Mouse (Mus musculus): ENCODE data around the gene Vmn1r215. TPM values are rescaled to one million over a fixed set of nuclear protein-coding genes. Genes with fewer than 3 reads are reported as not detected.
"Not testable (repeated sequence)": the region's sequence is repeated elsewhere in the genome, so short reads cannot be mapped to it uniquely, and the experiment has no call there.

Gene Vmn1r215
- total RNA-seq (2021) (not detected), polyA plus RNA-seq (2012; rRNA removed) (not detected in 2 replicates)
- long read RNA-seq: 0 reads

DNA sequence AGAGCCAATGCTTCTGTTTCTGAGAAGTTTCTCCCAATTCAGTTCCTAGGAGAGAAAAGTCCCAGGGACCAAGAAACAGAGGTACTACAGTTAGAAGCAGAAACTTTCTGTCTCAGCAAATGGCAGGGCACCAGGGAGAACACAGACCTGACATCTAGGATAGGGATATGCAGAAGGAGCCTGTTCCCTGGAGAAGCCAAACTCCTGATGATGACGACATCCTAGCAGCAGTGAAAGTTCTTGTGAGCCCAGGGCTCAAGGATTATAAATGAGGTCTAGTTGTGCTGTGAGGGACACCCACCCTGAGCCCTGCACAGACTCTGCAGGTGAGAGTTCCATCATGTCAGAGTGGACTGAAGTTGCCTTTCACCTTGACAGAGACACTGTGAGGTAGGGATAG lies at the start of gene Vmn1r215:
Gene Vmn1r215, plus strand, starts transcription at position 301 of the 400 bp plus-strand sequence.
- no peak for DNase-seq

DNA sequence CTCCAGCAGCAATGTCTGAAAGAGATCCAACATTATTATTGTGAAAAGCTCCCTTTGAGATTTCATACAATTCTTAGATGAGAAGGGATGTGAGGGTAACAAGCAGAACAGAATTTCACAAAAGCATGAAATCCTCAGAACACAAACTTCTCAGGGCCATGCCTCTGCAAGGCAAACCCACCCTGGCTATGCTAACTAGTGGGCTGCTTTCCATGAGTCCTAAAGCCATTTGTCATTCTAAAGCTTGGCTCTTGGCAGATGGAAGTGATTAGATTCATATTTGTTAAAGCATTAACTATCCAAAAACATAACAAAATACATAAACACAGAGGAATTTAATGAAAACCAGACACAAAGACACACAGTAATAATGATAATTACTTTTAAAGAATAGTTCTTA lies 49.7 kb upstream of the Vmn1r215 start:
- no peak for DNase-seq

DNA sequence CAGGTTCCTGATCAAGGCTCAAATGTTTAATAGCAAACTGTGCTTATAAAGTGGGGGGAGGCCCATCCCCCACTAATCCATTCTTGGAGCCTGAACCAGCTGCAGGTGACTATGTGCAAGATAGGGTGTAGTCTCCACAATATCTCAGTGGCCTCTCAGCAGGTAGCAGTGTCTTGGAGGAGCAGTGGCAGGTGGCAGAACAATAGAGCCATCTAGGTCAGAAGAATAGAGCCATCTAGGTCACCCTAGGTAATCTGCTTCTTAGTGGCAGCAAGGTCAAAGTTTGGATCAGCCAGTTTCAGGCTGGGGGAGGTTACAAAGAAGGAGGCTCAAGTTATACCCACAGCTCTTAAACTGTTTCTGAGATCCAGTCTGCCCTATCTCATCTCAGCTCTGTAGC lies 43.0 kb upstream of the Vmn1r215 start:
- DNase-seq: no peak

DNA sequence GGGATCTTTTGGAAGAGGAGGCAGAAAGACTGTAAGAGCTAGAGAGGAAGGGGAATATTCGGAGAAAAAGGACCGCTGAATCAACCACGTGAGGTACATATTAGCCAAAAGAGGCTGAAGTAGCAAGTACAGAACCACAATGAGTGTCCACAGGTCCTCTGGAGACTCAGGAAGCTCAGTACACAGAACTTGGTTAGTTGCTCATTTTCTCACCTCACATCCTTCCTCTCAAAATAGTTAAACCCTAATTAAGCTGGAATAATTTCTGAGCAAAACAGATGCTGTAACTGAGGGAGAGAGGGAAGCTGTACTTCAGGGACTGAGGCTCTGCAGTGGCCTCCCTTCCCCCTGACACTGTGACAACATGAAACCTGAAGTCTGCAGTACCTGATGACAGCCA lies 37.7 kb upstream of the Vmn1r215 start, which contains the start of gene Vmn1r214:
Gene Vmn1r214, plus strand, starts transcription at position 301 of the 400 bp plus-strand sequence.
- no peak for DNase-seq

DNA sequence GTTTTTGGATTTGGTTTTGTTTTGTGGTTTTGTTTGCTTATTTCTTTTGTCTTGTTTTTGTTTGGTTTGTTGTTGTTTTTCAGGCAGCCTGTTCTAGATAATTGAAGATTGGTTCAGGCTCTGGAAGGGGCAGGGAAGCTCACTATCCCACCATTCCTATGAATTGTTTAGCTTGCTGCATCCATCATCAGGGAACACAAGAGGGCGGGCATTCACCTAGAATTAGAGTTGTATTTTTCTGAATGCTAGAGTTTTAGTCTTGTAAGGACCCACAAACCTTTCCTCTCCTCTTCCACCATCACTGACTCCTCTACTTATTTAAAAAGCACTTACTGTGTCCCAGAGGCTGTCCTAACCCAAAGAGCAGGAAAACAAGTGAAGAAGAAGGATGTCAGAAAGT lies 10.0 kb upstream of the Vmn1r215 start:
- DNase-seq: no peak

DNA sequence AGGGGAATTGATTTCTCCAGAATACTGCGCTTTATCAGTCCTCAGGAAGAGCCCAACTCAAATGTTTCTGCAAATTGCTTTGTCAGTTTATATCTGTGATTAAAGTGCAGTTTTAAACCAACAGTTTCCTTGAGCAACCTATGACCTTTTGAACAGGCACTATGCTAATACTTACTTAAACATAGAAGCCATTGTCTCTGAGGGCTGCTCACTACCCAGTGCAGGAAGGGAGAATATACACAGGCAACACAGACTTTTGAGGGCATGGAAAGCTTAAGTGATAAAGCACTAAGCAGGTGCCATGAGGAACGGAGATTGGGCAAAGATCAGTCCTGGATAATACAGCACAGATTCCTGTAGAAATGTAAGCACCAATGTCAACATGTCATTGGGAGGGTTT lies 1.5 kb downstream of the Vmn1r215 start:
- DNase-seq: no peak

DNA sequence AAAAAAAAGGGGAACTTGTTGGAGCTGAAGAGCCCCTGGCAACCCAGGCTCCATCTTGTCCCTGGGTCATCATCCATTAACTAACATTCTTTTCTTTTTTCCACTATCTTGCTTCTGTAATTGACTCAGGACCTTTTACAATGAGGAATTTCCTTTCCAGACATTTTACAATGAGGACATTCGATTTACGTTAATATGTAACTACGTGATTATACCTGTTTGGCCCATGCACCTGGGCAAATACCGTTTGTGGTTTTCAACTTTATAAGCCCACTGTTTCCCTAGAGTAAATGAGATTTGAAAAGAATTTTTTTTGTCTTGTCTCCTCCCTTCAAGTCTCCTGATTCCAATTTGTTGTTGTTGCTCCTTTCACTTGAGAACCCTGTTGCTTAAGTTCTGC lies 26.6 kb downstream of the Vmn1r215 start:
- no peak for DNase-seq

DNA sequence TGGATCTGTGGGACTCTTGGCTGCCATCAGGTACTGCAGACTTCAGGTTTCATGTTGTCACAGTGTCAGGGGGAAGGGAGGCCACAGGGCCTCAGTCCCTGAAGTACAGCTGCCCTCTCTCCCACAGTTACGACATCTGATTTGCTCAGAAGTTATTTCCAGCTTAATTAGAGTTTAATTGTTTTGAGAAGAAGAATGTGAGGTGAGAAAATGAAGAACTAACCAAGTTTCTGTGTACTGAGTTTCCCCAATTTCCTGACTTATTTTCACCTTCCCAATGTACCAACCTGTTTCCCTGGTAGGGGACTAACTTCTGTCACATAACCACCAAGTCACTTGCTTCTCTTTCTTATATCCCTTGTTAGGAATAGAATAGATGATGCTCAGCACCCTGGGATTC lies 50.3 kb downstream of the Vmn1r215 start, which contains the start of gene Vmn1r217:
Gene Vmn1r217, minus strand, starts transcription at position 101 of the 400 bp plus-strand sequence.
- DNase-seq: not testable (repeated sequence)

DNA sequence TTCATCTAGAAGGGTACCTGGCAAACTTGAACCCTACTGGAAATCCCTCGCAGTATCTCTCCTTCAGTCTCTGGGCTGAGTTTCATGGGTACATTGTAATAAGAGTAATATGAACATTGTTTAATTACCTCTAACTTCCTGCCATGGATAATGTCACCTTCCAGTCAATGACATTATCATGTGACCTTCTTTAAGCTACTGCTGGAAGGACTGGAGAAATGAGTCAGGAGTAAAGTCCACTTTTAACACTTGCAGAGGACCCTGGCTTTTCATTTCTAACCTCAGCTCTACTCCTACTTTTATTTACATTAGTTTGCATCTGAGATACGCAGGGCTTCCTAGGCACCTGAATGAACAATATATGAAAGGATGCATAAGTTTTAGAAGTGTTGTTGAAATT lies 52.8 kb downstream of the Vmn1r215 start:
- DNase-seq: no peak

Other genes with a start within 250 kb of the Vmn1r215 start
- gene Vmn1r210, start 236.7 kb upstream of the Vmn1r215 start, total RNA-seq (2021): not detected
- not detected in 2 replicates for gene Vmn1r210, start 236.7 kb upstream of the Vmn1r215 start, polyA plus RNA-seq (2012; rRNA removed)
- gene Vmn1r211, start 210.5 kb upstream of the Vmn1r215 start, total RNA-seq (2021): not detected
- not detected in 2 replicates for gene Vmn1r211, start 210.5 kb upstream of the Vmn1r215 start, polyA plus RNA-seq (2012; rRNA removed)
- gene Vmn1r212, start 183.8 kb upstream of the Vmn1r215 start, total RNA-seq (2021): not detected
- gene Vmn1r212, start 183.8 kb upstream of the Vmn1r215 start, polyA plus RNA-seq (2012; rRNA removed): not detected in 2 replicates
- gene Vmn1r213, start 60.4 kb upstream of the Vmn1r215 start, total RNA-seq (2021): not detected
- not detected in 2 replicates for gene Vmn1r213, start 60.4 kb upstream of the Vmn1r215 start, polyA plus RNA-seq (2012; rRNA removed)
- not detected for gene Vmn1r214, start 37.6 kb upstream of the Vmn1r215 start, total RNA-seq (2021)
- gene Vmn1r214, start 37.6 kb upstream of the Vmn1r215 start, polyA plus RNA-seq (2012; rRNA removed): not detected in 2 replicates
- not detected for gene Vmn1r217, start 50.2 kb downstream of the Vmn1r215 start, total RNA-seq (2021)
- not detected in 2 replicates for gene Vmn1r217, start 50.2 kb downstream of the Vmn1r215 start, polyA plus RNA-seq (2012; rRNA removed)
- gene Vmn1r218, start 65.1 kb downstream of the Vmn1r215 start, total RNA-seq (2021): not detected
- not detected in 2 replicates for gene Vmn1r218, start 65.1 kb downstream of the Vmn1r215 start, polyA plus RNA-seq (2012; rRNA removed)
- not detected for gene Vmn1r219, start 91.3 kb downstream of the Vmn1r215 start, total RNA-seq (2021)
- not detected in 2 replicates for gene Vmn1r219, start 91.3 kb downstream of the Vmn1r215 start, polyA plus RNA-seq (2012; rRNA removed)
- not detected for gene Vmn1r220, start 120.0 kb downstream of the Vmn1r215 start, total RNA-seq (2021)
- gene Vmn1r220, start 120.0 kb downstream of the Vmn1r215 start, polyA plus RNA-seq (2012; rRNA removed): not detected in 2 replicates
- gene Vmn1r221, start 146.1 kb downstream of the Vmn1r215 start, total RNA-seq (2021): not detected
- gene Vmn1r221, start 146.1 kb downstream of the Vmn1r215 start, polyA plus RNA-seq (2012; rRNA removed): not detected in 2 replicates
- gene Vmn1r222, start 167.9 kb downstream of the Vmn1r215 start, total RNA-seq (2021): not detected
- not detected in 2 replicates for gene Vmn1r222, start 167.9 kb downstream of the Vmn1r215 start, polyA plus RNA-seq (2012; rRNA removed)
- gene Vmn1r223, start 179.1 kb downstream of the Vmn1r215 start, total RNA-seq (2021): not detected
- gene Vmn1r223, start 179.1 kb downstream of the Vmn1r215 start, polyA plus RNA-seq (2012; rRNA removed): not detected in 2 replicates